Comparison of ENCODE assay signal across 30 mouse cellular contexts in the genomic region with DNA sequence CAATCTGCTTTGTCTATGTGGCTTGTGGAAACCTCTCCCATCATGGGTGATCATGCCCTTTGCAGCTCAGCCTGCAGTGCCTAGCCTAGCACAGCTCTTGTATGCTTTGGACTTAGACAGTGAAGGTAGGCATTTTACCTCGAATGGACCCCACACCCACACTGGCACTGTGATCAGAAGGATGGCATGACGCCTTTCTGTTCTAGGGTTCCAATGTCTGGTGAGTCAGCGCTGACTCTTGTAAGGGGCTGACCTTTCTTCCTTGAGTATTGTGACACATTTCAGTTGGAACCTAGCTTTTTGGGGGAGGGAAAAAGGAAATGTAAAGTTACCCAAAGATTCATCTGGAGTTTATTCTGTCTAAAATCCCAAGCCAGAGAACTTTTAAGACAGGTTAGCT. TPM values are rescaled to one million over a fixed set of nuclear protein-coding genes. Genes with fewer than 3 reads are reported as not detected.
A peak's percentile ranks its signal among the peaks of the same experiment; 100 is the strongest.
DNase-seq lines count a peak whose midpoint lies in the region; ATAC-seq lines count a peak whose summit lies in the region.
"Had no signal": no experiment of that assay in that cellular context is flagged by ENCODE, and none has a peak within 500 bp of the region (broad histone marks: within the 10 kb centered on the region; RNA-seq: fewer than 3 reads in every experiment).

No protein-coding gene starts in this region.

- H3K9ac ChIP-seq in hindbrain, embryonic 16.5 days (ENCODE audit: low read depth, low read length): no peak overlapping the region
- H3K9ac ChIP-seq: embryonic facial prominence, embryonic 15.5 days; forebrain, embryonic 13.5 days; hindbrain, embryonic 13.5 days; liver, embryonic 13.5 days; midbrain, embryonic 15.5 days had no signal

- intact Hi-C loops in heart, postnatal 25 days (cut with DNase I): no loop called here
- intact Hi-C loops in gastrocnemius, postnatal 36 days (cut with DNase I): no loop called here

- H3K36me3 ChIP-seq in hindbrain, embryonic 16.5 days (ENCODE audit: control insufficient read depth, insufficient read depth, low read length): peaks cover 15% of the 10 kb centered on the region

- no peaks in the 10 kb centered on the region for H3K4me1 ChIP-seq in hindbrain, embryonic 16.5 days (ENCODE audit: control insufficient read depth, insufficient read depth, low read depth, low read length)
- H3K4me1 ChIP-seq: embryonic facial prominence, embryonic 10.5 days; forebrain, embryonic 13.5 days; hindbrain, embryonic 13.5 days; liver, embryonic 13.5 days; midbrain, embryonic 15.5 days had no signal

- DNase-seq in adrenal gland, adult 2 months: peak; percentile 60
- no peak for DNase-seq in adrenal gland, postnatal 25 days
- DNase-seq in NIH3T3 (ENCODE audit: low read depth): peak; percentile 81
- peak; percentile 52 to 58 for DNase-seq in adrenal gland, postnatal 36 days
- DNase-seq in heart, postnatal 25 days (ENCODE audit: low spot score): no peak
- no peak for DNase-seq in gastrocnemius, postnatal 36 days
- DNase-seq: B cell, adult 2 months; cerebellum, adult 2 months; cerebellum, postnatal 14 days; gastrocnemius, adult 2 months; heart, postnatal 36 days; kidney, adult 9 months; kidney, postnatal 10 days; layer of hippocampus, postnatal 36 days; left cerebral cortex, postnatal 4 days; liver, embryonic 13.5 days; lung, adult 18-20 months; lung, postnatal 4 days; spleen, adult 18-20 months; thymus, postnatal 25 days had no signal

- no peaks in the 10 kb centered on the region for H3K9me3 ChIP-seq in hindbrain, embryonic 16.5 days (ENCODE audit: control insufficient read depth, low read length)
- H3K9me3 ChIP-seq: embryonic facial prominence, embryonic 10.5 days; embryonic facial prominence, embryonic 15.5 days; forebrain, embryonic 13.5 days; hindbrain, embryonic 13.5 days; liver, embryonic 13.5 days; midbrain, embryonic 15.5 days had no signal

- H3K27me3 ChIP-seq in hindbrain, embryonic 16.5 days (replicated peaks; ENCODE audit: control insufficient read depth, insufficient read depth, low read length): no peaks in the 10 kb centered on the region
- H3K27me3 ChIP-seq: CH12.LX; embryonic facial prominence, embryonic 15.5 days; forebrain, embryonic 13.5 days; hindbrain, embryonic 13.5 days; liver, embryonic 13.5 days; midbrain, embryonic 15.5 days; Patski had no signal

- no peak for ATAC-seq in hindbrain, embryonic 16.5 days
- ATAC-seq: forebrain, embryonic 13.5 days; intestine, postnatal 0 days; lung, postnatal 0 days; midbrain, embryonic 15.5 days; Patski had no signal

- no peak overlapping the region for H3K4me2 ChIP-seq in hindbrain, embryonic 16.5 days (ENCODE audit: low read length)
- H3K4me2 ChIP-seq: embryonic facial prominence, embryonic 15.5 days; forebrain, embryonic 13.5 days; hindbrain, embryonic 13.5 days; liver, embryonic 13.5 days; midbrain, embryonic 15.5 days had no signal

- WGBS in hindbrain, embryonic 16.5 days: 87% methylated on average over 3 of the region's 3 CpGs

- no peak overlapping the region for H3K27ac ChIP-seq in hindbrain, embryonic 16.5 days (ENCODE audit: low read depth, low read length)
- H3K27ac ChIP-seq: embryonic facial prominence, embryonic 10.5 days; embryonic facial prominence, embryonic 15.5 days; forebrain, embryonic 13.5 days; gastrocnemius, adult 2 months; hindbrain, embryonic 13.5 days; liver, embryonic 13.5 days; midbrain, embryonic 15.5 days had no signal

- H3K4me3 ChIP-seq in hindbrain, embryonic 16.5 days (ENCODE audit: low read length): no peak overlapping the region
- H3K4me3 ChIP-seq: embryonic facial prominence, embryonic 10.5 days; embryonic facial prominence, embryonic 15.5 days; forebrain, embryonic 13.5 days; gastrocnemius, adult 2 months; hindbrain, embryonic 13.5 days; liver, embryonic 13.5 days; midbrain, embryonic 15.5 days had no signal

RNA-seq across cellular contexts. Expression of a gene that starts 36.0 kb away (rescaled TPM):
- 10 to 100 TPM; 50.7 to 54.6 TPM for total RNA-seq in adrenal gland, adult 2 months (2021)
- 22.7 and 33.7 TPM in 2 replicates for polyA plus RNA-seq in adrenal gland, adult 2 months (2012; rRNA removed)
- total RNA-seq in adrenal gland, postnatal 25 days (2021): 57.6 and 63.6 TPM in 2 replicates
- 10 to 100 TPM; 58.5 to 63.4 TPM for total RNA-seq in adrenal gland, postnatal 36 days (2021)
- total RNA-seq in heart, postnatal 25 days (2021): 10 to 100 TPM; 39.7 to 42.8 TPM
- 10 to 100 TPM; 46.1 to 48.5 TPM for total RNA-seq in gastrocnemius, postnatal 36 days (2021)
- 86.6 and 101 TPM in 2 replicates for polyA plus RNA-seq in hindbrain, embryonic 16.5 days (2015; fragmentation: Nextera tagmentation; extraction: Ambion mirVana)

RNA-seq across cellular contexts. Expression of a gene that starts 44.4 kb away (rescaled TPM):
- total RNA-seq in adrenal gland, adult 2 months (2021): 100 to 1,000 TPM; 226 to 307 TPM
- 679 and 685 TPM in 2 replicates for polyA plus RNA-seq in adrenal gland, adult 2 months (2012; rRNA removed)
- 310 and 356 TPM in 2 replicates for total RNA-seq in adrenal gland, postnatal 25 days (2021)
- total RNA-seq in adrenal gland, postnatal 36 days (2021): 100 to 1,000 TPM; 216 to 347 TPM
- 100 to 1,000 TPM; 113 to 124 TPM for total RNA-seq in heart, postnatal 25 days (2021)
- total RNA-seq in gastrocnemius, postnatal 36 days (2021): 10 to 100 TPM; 50.4 to 56.4 TPM
- 251 and 264 TPM in 2 replicates for polyA plus RNA-seq in hindbrain, embryonic 16.5 days (2015; fragmentation: Nextera tagmentation; extraction: Ambion mirVana)

Comparison
In these comparisons a context has a peak if more than half of its experiments do, and no peak if none do; other contexts are left out.
1. DNase-seq: peak in adrenal gland, adult 2 months (single experiment), NIH3T3 (single experiment) and adrenal gland, postnatal 36 days (2 of 2); none in adrenal gland, postnatal 25 days (single experiment), heart, postnatal 25 days (single experiment) and gastrocnemius, postnatal 36 days (0 of 2).